Mouse (Mus musculus) olfactory bulb, adult 2 months (tissue): ENCODE measurements at regions not wholly inside any gene's neighbourhood (a gene's known extent, or its start where the extent isn't known, plus 50 kb on each side); places are given as distances from the start of the nearest gene placed in this dataset.

Source experiments
- CTCF ChIP-seq: fragments of 200-500 bp; IDR thresholded peaks from 2 replicates; pipeline ENCODE4 v1.5.1; 2012; ENCODE audit warnings: low read depth, mild to moderate bottlenecking, low read length, moderate library complexity; ENCODE audit not compliant: insufficient read depth
- POLR2A ChIP-seq: fragments of 200-500 bp; IDR thresholded peaks from 2 replicates; pipeline ENCODE4 v1.6.1; 2012; ENCODE audit warnings: mild to moderate bottlenecking, low read depth, low read length, moderate library complexity; ENCODE audit not compliant: insufficient read depth

GRCm38 (mm10) chr5:74833887-74834286 is 131.2 kb upstream of the Lnx1 start:
- TF ChIP-seq POLR2A (no peak), CTCF (no peak)
